Mouse (Mus musculus) frontal cortex, postnatal 10 days (tissue): Measurements from ENCODE around the gene Opalin.

Source experiments
- DNase-seq, 2 experiments: peaks; one replicate each; pipeline ENCODE4 v3.0.0; 2022; ENCODE audit warnings: low spot score in 2 of 2, mixed read lengths in 1 of 2

The Opalin gene

DNA sequence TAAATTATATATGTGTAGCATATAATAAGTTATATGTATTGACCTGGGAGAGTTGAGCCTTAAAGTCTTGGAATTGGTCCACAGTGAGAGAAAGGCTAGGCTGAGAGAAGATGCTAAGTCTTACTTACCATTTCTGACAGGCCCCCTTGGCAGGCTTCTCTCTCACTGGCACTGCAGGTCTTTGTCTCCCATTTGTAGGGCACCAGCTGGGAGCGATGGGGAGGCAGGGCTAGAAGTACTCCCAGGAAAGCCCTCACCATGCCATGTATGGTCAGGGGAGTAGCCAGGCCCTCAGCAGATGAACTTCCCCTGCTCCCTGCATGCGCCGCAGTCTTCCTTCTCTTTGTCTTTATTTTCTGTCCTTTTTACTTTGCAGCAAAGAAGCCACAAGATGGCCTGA, at the start of gene Opalin:
Gene Opalin, minus strand, starts transcription at position 208 of the 400 bp plus-strand sequence.
- DNase-seq, result no peak

DNA sequence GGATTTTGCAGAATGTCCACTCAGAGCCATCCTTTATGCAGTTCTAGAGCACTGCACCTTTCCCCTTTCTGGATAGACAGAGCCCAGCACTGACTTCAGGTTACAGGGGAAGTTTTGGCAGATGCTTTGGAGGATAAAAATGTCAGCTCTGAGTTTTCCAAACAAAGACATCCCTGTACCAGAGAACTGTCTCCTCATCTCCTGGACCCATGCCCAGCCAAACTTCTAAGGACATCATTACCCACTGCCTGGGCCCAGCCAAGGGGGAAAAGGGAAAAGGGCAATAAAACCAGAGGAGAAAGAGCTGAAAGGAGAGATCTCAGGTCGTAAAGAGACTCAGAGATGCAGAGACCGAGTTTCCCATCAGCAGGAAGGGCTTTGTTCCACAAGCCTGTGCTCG, 46.1 kb upstream of the Opalin start:
- no peak for DNase-seq

DNA sequence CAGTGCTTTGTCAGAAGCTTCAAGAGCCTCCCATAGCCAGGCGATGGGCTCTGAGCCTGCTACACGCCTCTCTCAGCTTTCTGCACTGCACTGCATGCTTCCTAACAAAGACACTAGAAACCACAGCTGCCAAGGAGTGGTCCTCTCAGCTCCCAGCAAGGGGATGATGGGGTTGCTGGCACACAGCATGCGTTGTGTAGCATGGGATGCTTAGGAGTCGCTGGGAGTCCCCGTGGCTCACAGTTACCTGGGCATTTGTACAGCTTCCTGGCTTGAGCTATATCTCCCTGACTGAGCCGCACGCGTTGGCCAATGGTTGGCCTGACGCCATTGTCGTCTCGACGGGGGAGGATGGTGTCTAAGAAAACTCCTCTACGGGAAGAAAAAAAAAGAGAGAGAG, 43.0 kb upstream of the Opalin start:
- DNase-seq, result peak; percentile 43 to 62

DNA sequence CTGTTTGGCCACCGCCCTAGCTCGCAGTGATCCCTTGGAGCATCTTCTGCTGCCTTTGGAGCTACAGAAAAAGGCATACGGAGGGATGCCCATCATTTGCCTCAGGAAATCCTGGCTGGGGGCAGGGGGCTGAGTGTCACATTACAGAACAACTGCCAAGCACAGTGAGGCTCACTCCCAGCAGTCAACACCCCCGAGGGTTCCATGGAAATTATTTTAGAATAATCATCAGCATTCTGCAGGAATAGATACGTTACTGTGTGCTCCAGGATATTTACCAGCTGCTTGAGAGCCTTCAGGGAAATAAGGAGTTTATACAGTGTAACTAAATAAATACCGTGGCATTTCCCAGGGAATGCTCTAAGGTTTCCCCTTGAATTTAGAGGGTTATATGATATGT, 41.4 kb upstream of the Opalin start:
- DNase-seq, result no peak

DNA sequence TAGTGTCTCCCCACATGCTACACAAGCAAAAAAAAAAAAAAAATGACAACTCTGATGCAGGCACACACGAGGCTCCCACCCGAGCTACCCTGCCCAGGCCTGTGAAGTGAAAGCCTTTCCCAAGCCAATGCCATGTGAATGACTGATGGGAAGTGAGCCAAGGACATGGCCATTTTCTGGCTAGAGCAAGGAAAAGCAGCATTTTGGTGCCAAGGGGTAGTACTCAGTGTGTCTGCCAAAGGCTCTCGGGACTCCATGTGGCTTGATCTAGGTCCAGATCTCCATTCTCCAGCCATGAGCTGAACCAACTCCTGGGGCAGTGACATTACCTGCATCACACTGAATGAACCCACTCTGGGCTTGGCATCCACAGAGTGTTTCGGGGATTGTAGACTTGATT, 40.4 kb upstream of the Opalin start:
- no peak for DNase-seq

DNA sequence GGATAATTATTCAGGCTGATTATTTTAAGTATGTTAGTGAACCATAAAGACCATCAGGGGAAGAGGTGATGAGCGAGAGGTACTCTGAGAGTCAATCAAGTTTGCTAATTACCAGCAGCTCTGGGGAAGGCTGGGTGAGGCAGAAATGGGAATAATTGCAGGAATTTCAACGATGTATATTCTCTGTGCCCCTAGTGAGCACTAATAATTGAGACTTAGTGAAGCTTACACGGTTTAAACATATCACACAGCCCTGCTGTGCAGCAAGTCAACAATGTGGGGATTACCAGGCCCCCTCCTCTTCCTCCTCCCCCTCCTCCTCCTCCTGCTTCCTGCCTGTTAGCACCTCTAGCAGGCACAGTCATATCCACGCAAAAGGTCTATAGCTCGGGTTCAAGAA, 37.7 kb upstream of the Opalin start:
- DNase-seq, result no peak

DNA sequence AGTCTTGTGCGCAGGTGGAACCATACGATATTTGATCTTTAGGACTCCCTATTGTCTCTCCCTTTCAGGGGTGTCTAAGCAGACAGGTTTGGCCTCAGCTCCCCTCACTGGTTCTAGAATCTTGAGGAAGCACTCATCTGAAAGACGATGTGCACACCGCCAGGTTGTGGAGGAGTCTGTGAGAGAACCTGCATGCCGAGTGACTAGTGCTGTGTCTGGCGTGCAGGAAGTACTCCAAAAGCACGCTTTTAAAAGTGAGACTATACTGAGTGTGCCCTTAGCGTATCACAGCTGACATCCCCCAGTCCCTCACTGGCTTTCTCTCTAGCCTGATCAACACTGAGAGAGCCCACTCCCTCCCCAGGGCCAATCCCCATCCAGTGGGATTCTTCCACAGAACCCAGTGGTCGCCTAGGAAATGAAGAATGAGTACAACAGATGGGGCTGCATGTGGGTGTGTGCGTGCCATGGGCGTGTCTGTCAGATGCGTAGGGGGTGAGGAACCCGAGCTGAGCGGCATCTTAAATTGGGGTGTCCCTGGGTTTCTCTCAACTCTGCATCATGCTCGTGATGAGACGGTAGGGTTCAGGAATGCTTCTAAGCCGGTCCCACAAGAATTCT, 37.1 kb upstream of the Opalin start:
- peak; percentile 36 to 64 for DNase-seq

DNA sequence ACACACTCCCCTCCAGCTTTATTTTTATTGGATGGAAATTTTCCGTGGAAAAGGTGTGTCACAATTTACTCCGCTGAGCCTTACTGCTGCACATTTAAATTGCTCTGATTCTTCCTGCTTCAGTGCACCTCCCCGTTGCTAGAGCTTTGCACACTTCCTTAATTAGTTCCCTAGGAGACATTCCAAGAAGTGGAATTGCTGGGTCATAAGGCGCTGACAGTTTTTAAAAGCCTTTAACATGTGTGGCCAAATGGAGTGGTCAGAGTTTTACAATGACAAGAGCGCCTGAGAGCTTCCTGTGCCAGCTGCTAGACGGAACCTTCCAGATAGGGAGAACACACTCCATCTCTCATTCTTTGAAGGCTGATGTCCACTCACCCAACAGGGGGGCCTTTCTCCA, 35.7 kb upstream of the Opalin start:
- no peak for DNase-seq

DNA sequence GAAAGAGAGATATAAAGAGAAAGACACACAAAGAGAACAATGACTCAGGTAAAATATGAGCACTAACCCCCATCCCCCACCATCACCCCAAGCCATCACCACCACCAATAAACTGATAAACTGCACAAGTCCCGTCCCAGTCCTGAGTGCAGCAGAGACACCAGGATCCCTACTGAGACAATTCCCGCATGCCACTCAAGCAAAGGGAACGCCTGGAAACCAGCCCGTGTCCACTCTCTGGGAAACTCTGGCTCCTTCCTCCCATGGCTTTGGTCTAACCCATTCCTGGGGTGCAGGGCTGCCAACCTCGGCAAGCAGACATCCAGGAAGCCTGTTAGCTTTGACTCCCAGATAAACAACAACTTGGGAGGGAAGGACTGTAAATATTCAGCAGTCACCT, 33.1 kb upstream of the Opalin start:
- no peak for DNase-seq

DNA sequence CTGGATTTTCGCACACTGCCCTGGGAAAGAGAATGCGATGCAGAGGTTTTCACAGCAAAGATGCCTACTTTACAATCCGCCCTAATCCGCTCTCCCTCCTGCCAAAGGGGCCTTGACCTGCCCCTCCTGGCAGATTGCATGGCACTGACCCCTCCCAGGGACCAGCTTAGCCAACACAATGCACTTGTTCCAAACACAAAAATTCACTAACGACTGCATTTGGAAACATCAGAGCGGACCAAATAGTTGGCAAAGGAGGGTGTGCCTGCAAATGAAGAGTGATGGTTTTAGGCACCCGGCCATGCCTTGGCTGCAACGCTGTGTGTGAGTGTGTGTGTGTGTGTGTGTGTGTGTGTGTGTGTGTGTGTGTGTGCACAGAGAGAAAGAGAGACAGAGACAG, 32.6 kb upstream of the Opalin start:
- no peak for DNase-seq

DNA sequence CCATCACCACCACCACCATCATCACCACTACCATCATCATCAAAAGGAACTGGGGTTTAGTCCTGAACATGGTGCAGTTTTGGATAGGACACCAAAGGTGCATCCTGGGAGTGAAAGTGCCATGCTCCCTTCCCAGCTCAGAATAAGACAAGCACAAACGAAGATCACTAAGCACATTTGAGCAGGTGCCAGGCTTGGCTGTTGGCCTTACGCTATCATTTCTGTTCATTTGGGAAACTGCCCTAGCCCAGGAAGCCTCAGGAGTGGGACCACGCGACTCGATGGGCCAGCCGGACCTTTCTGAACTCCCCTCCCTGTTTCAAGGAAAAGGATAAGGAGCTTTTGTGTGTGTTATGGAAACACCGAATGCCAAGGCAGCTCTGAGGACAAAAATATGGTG, 31.8 kb upstream of the Opalin start:
- no peak for DNase-seq

DNA sequence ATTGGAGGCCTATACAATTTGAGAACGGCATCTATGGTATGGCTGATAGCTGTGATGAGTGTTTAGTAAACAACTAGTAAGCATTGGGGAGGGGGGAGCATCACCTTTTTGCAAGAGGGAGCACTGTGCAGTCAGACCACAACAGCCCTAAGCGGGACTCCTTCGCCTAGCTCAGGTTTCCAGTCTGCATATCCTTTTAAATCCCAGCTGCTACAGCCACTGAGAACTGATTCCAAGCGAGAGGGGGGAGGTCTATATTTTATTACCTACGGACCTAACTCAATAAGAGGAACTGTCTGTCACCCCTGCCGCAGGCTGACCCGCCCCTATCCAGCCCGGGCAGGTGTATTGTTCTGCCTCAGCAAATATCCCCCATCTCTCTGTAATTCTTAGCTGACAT, 30.6 kb upstream of the Opalin start:
- DNase-seq, result no peak

DNA sequence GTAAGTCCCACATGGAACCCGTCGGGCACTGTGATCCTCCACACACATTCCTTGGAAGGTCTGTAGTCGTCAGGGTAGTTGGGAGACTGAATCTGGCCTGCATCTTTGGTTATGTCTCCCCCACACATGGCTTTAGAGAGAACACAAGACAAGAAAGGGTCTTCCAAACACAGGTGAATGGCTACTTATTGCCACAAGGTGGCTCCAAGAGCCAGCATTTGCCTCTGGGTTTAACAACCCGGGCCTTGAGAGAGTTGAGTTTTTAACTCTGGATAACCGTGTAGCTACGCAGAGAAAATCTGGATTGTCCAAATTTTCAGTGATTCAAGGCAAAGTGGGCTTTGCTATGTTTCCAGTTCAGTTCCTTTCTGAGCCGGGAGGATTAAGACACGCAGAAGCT, 28.0 kb upstream of the Opalin start:
- DNase-seq, result no peak

DNA sequence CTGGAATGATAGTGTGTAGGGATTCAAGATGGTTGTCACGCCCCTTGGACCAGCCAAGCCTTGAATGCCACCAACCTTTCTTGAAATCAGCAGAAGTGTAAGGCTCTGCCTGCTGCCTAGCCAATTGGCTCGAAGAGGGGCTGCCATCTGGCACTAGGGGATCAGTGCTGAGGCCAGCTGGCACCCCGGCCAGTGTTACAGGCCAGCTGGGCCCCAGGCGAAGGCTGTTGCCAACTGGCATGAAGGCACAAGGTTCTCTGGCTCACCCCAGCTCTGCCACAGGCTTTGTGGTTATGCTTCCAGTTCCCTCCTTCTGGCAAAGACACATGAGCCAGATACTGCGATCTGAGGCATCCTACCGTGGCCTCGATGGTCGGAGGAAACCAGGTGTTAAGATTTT, 24.5 kb upstream of the Opalin start:
- peak; percentile 70 for DNase-seq

DNA sequence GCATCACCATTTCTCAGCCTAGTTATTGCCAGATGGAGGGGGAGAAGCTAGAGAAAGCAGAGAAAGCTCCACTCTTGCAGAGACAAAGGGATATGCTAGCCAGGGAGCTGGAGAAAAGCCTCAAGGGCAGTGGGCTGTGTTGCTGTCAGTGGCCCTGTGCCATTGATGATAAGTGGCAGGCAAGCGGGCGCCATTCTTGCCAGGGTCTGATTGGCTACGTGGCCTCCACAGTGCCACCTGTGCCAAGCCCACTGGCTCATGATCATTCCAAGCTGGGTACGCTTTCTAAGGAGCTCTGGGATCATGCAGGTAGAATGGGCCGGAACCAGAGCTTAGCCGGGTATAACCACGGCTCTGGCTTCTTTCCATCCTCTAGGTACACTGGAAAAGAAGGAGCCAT, 23.9 kb upstream of the Opalin start:
- DNase-seq, result no peak

DNA sequence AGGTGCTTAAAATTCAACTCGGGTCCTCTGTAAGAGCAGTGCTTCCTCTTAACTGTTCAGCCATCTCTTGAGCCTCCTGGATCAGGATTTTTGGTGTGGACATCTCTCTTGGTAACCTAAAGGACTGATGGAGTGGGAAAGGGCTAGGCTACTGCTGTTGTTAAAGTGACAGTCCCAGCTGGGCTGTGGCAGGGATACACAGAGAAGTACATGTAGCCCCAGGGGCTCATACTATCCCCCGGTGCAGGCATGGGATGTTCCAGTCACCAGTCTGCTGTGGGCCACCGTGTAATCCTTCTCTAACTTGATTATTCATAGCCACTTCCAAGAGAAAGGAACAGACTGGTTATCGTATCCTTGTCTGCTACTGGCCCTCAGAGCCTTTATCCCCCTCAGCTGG, 20.1 kb upstream of the Opalin start:
- DNase-seq, result no peak

DNA sequence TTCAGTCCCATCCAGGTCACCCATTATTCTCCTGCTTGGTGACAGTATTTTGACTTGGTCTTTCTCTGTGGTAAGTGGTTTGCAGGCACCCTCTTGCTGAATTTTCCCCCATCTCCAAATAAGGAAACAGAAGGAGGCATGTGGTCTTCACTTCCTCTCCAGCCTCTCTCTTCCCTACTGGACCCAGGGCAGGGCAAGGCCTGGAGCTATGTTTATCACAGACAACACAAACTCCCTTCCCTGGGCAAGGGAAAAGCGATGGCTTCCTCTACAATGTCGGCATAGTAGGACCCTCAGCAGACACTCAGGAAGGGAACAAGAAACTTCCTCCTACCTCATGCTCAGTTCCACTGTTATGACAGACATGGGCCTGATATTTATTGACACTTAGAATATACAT, 15.0 kb upstream of the Opalin start:
- DNase-seq, result no peak

DNA sequence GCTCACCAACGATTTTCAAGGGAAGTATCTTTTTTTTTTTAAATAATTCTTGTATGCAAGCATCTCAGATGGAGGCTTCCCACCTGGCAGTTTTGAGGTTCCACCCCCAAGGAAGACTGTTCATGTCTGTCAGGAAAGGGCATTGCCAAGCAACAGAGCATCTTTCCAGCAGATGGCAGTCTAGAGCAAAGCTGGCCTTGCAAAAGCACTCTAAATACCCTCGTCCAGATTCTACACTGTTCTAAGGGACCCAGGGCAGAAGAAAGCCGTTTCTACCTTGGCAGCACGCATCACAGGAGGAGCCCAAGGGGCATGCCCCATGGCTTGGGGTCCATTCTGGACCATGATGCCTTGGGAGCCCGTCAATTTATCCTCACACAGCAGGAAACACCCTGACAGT, 12.9 kb upstream of the Opalin start:
- peak in 1 of 2 experiments; percentile 46 for DNase-seq

DNA sequence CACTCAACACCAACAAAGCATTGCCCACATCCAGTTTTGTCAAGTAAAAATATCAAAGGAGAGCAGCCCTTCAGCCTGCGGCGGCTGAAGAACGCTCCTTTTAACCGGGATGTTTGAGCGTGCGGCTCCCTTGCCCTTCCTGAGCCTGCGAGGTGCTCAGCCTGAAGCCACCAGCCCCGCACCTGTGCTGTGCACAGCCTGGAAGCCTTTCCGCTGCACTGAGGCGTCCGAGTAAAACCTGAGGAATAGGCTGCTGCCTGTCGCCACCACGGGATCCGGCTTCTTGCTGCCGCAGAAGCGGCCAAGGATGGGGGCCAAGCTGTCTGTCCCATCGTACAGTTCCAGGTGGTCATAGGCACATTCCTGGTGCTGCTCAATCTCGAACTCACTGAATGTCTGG, 11.6 kb upstream of the Opalin start:
- no peak for DNase-seq

DNA sequence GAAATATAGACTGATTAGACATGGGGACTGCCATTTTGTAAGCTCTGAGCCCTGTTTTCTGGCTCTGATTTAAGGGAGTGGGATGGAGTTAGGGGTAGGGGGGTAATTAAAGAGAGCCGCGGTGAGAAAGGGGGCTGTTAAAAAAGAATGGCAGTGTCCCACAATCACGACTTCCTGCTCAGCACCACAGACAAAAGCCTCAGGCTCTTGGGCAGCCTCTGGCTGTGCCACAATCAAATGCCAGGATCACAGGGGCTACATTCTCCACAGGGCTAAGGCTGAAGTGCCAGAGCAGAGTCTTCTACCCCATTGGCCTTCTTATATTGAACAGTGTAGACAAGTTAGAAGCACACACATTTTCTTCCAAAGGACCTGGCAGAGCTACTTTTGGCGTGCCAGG, 11.0 kb upstream of the Opalin start:
- DNase-seq, result no peak

DNA sequence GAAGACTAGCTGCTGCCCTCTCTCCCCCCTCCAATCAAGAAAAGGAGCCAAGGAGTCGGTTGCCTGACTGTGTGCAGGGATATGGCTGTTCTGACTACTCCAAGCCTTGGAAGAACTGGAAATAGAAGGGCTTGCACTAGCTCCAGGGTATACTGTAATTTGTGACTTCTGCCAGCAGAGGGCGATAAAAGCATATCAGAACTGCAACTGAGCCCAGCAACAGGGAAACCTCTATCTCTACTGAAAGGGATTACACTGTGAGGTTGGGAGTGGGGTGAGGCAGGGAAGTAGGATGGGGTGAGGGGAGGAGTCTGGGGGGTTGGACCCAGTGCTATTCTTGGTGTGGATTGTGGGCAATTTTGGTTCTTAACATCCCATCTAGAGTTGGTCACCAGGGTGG, 9.8 kb upstream of the Opalin start:
- DNase-seq, result peak; percentile 46 to 79

DNA sequence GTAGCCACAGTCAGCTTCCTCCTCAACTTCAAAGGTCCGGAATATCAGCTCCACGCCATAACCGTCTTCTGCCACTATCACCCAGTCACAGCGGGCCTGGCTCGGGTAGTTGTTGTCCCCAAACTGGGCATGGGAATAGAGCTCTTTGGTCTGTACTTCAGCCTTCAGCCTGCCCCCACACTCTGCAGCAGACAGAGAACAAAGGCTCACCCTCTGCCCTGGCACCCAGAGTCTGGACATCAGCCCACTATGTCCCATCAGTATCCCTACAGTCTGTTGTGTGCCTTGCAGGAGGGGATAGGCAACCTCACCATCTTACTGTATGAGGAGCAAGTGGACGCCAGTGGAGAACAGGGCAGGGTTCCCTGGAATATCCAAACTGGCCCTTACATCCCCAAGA, 9.4 kb upstream of the Opalin start:
- DNase-seq, result no peak

DNA sequence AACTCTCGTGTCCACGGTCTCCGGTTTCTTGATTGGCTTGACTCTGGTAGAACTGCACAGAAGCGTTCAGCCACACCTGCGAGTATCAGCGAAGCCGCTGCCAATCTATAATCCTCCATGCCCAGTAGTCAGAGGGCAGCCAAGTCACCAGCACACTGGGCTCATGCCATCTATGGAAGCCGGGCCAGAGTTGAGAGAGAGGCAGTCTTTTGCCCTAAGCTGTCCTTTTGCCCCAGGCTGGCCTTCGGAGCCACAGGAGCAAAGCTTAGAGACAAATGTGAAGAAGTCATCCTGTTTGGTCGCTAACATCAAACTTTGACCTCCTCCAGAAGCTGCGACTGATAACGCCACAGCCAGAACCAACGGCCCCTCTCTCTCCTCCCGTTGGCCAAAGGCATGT, 6.7 kb upstream of the Opalin start:
- DNase-seq, result no peak

DNA sequence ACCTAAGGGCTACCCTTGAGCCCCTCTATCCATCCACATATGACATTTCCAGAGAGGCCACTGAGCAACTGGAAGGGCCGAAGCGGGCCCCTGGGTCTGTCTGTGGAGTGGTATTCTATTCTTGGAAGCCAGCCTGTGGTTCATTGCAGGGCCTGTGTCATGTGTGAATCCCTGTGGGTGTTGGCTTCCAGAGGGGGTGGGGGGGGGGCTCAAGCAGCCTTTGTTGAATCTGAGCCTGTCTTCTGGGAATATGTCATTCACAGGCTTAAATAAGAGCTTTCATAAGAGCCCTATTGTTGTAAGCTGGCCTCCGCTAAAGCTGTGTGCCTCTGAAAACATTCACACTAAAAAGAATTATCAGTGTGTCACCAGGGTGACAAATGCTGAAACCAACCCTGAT, 4.7 kb upstream of the Opalin start:
- no peak for DNase-seq
